Mouse (Mus musculus) forebrain, embryonic 14.5 days (tissue): ENCODE data around the gene Rab30. TPM values are rescaled to one million over a fixed set of nuclear protein-coding genes. Genes with fewer than 3 reads are reported as not detected.

ENCODE experiments used
- ATAC-seq: fragments of 200-750 bp; cut with Nextera tagmentation; 2 replicates; pipeline ENCODE4 v1.8.0; 2017; ENCODE audit warnings: mild to moderate bottlenecking, moderate library complexity
- DNase-seq: peaks from one replicate; pipeline ENCODE4 v3.0.0-alpha.2; 2015; ENCODE audit warnings: low spot score
- H3K27ac ChIP-seq: fragments of 300-500 bp; sonication (generic); 2 replicates; pipeline ENCODE4 v1.5.1; 2014; ENCODE audit warnings: low read depth, mild to moderate bottlenecking, control low read depth, low read length, moderate library complexity
- H3K27me3 ChIP-seq: fragments of 300-500 bp; sonication (generic); replicated peaks from 2 replicates; pipeline ENCODE4 v1.6.1; 2014; ENCODE audit warnings: low read length, control low read depth, mixed read lengths; ENCODE audit not compliant: control insufficient read depth, insufficient read depth
- H3K36me3 ChIP-seq: fragments of 300-500 bp; sonication (generic); 2 replicates; pipeline ENCODE4 v1.6.1; 2014; ENCODE audit warnings: low read length, control low read depth; ENCODE audit not compliant: control insufficient read depth, insufficient read depth
- H3K4me1 ChIP-seq: fragments of 300-500 bp; sonication (generic); 2 replicates; pipeline ENCODE4 v1.6.1; 2014; ENCODE audit warnings: antibody characterized with exemption, low read length, control low read depth; ENCODE audit not compliant: control insufficient read depth, insufficient read depth
- H3K4me2 ChIP-seq: fragments of 300-500 bp; sonication (generic); 2 replicates; pipeline ENCODE4 v1.6.1; 2014; ENCODE audit warnings: mild to moderate bottlenecking, control low read depth, low read length
- H3K4me3 ChIP-seq: fragments of 300-500 bp; sonication (generic); 2 replicates; pipeline ENCODE4 v1.5.1; 2014; ENCODE audit warnings: low read depth, low read length, control low read depth
- H3K9ac ChIP-seq: fragments of 300-500 bp; sonication (generic); 2 replicates; pipeline ENCODE4 v1.6.1; 2014; ENCODE audit warnings: mild to moderate bottlenecking, low read length, control low read depth, moderate library complexity
- H3K9me3 ChIP-seq: fragments of 300-500 bp; sonication (generic); replicated peaks from 2 replicates; pipeline ENCODE4 v1.6.1; 2016; ENCODE audit warnings: low read length, control low read depth, mixed read lengths; ENCODE audit not compliant: control insufficient read depth
- WGBS: fragments of 180-500 bp; shearing (Covaris S2); extraction: QIAGEN DNeasy Blood & Tissue Kit; methylation state at CpG from one replicate; pipeline ENCODE4 v1.1.7; 2014; 5-methylcytosine and 5-hydroxymethylcytosine counted together
- polyA plus RNA-seq: library from polyadenylated mRNA; unstranded; fragments of >200 nt; fragmentation: Nextera tagmentation; extraction: Ambion mirVana; gene quantifications from 2 replicates; pipeline ENCODE4 v1.2.1, GENCODE M21; 2014

Rab30 gene
- polyA plus RNA-seq = 25.9 and 27.5 TPM in 2 replicates

GRCm38 (mm10) chr7:92741152-92741860 is at the start of gene Rab30:
Gene Rab30 (plus strand): TSS chr7:92741603.
- Histone ChIP-seq H3K9ac (peak within 1 kb of the TSS; percentile 97), H3K4me3 (peak within 1 kb of the TSS; percentile 77), H3K36me3 (peaks cover 15% of the 10 kb centered on the region; the same call in 1 of the 2 replicates), H3K27me3 (no peaks in the 10 kb centered on the region), H3K4me1 (peaks cover 31% of the 10 kb centered on the region), H3K9me3 (no peaks in the 10 kb centered on the region), H3K27ac (peak within 1 kb of the TSS; percentile 92), H3K4me2 (peak within 1 kb of the TSS; percentile 70)
- ATAC-seq = peak; percentile 100
- WGBS = 0% methylated on average over 38 of the region's 38 CpGs
- DNase-seq = peak; percentile 100

- no peak for DNase-seq
- 67% methylated on average over 3 of the region's 3 CpGs for WGBS
- Histone ChIP-seq H3K27ac (no peak overlapping the region), H3K9me3 (no peaks in the 10 kb centered on the region), H3K4me3 (no peak overlapping the region), H3K36me3 (no peaks in the 10 kb centered on the region), H3K9ac (no peak overlapping the region), H3K4me2 (no peak overlapping the region), H3K27me3 (no peaks in the 10 kb centered on the region), H3K4me1 (no peaks in the 10 kb centered on the region)
- ATAC-seq = no peak
Measured at GRCm38 (mm10) chr7:92696395-92696794, 45.0 kb upstream of the Rab30 start.

- ATAC-seq = no peak
- Histone ChIP-seq H3K9ac (no peak overlapping the region), H3K4me2 (no peak overlapping the region), H3K9me3 (no peaks in the 10 kb centered on the region), H3K36me3 (no peaks in the 10 kb centered on the region), H3K4me1 (no peaks in the 10 kb centered on the region), H3K27me3 (no peaks in the 10 kb centered on the region), H3K4me3 (no peak overlapping the region), H3K27ac (no peak overlapping the region)
- DNase-seq = no peak
- WGBS = 82% methylated on average over 5 of the region's 5 CpGs
Measured at GRCm38 (mm10) chr7:92698770-92699169, 42.6 kb upstream of the Rab30 start.

- ATAC-seq = no peak
Measured at GRCm38 (mm10) chr7:92703661-92704060, 37.7 kb upstream of the Rab30 start.

GRCm38 (mm10) chr7:92705534-92705933 is 35.9 kb upstream of the Rab30 start:
- 67% methylated on average over 2 of the region's 2 CpGs for WGBS
- H3K4me3 ChIP-seq = no peak overlapping the region
- H3K36me3 ChIP-seq = no peaks in the 10 kb centered on the region
- H3K9ac ChIP-seq = no peak overlapping the region
- DNase-seq (no peak), ATAC-seq (no peak)
- no peaks in the 10 kb centered on the region for H3K4me1 ChIP-seq
- H3K4me2 ChIP-seq = no peak overlapping the region
- no peaks in the 10 kb centered on the region for H3K9me3 ChIP-seq
- H3K27me3 ChIP-seq = no peaks in the 10 kb centered on the region
- no peak overlapping the region for H3K27ac ChIP-seq

More at GRCm38 (mm10) chr7:92703661-92704060, 37.7 kb upstream of the Rab30 start:
- Histone ChIP-seq H3K9me3 (no peaks in the 10 kb centered on the region), H3K4me1 (no peaks in the 10 kb centered on the region), H3K27me3 (no peaks in the 10 kb centered on the region), H3K36me3 (no peaks in the 10 kb centered on the region), H3K27ac (no peak overlapping the region), H3K4me3 (no peak overlapping the region), H3K9ac (no peak overlapping the region), H3K4me2 (no peak overlapping the region)
- no peak for DNase-seq
- WGBS = 89% methylated on average over 1 of the region's 1 CpGs

GRCm38 (mm10) chr7:92706711-92707110 is 34.7 kb upstream of the Rab30 start:
- DNase-seq (no peak), ATAC-seq (no peak)
- Histone ChIP-seq H3K4me3 (no peak overlapping the region), H3K27me3 (no peaks in the 10 kb centered on the region), H3K4me2 (no peak overlapping the region), H3K4me1 (no peaks in the 10 kb centered on the region), H3K27ac (no peak overlapping the region), H3K9ac (no peak overlapping the region), H3K36me3 (no peaks in the 10 kb centered on the region), H3K9me3 (no peaks in the 10 kb centered on the region)
- 73% methylated on average over 12 of the region's 12 CpGs for WGBS

- H3K9ac ChIP-seq = no peak overlapping the region
- DNase-seq = no peak
- no peak for ATAC-seq
- no peaks in the 10 kb centered on the region for H3K9me3 ChIP-seq
- H3K27me3 ChIP-seq = no peaks in the 10 kb centered on the region
- no peak overlapping the region for H3K27ac ChIP-seq
- H3K36me3 ChIP-seq = no peaks in the 10 kb centered on the region
- H3K4me3 ChIP-seq = no peak overlapping the region
- H3K4me1 ChIP-seq = no peaks in the 10 kb centered on the region
- no peak overlapping the region for H3K4me2 ChIP-seq
- WGBS = 67% methylated on average over 2 of the region's 2 CpGs
Measured at GRCm38 (mm10) chr7:92709573-92709972, 31.8 kb upstream of the Rab30 start.

- Histone ChIP-seq H3K4me2 (no peak overlapping the region), H3K4me1 (no peaks in the 10 kb centered on the region), H3K36me3 (no peaks in the 10 kb centered on the region), H3K27me3 (no peaks in the 10 kb centered on the region), H3K4me3 (no peak overlapping the region), H3K27ac (no peak overlapping the region), H3K9ac (no peak overlapping the region), H3K9me3 (no peaks in the 10 kb centered on the region)
- no peak for ATAC-seq
- 88% methylated on average over 3 of the region's 3 CpGs for WGBS
- no peak for DNase-seq
Measured at GRCm38 (mm10) chr7:92711593-92711992, 29.8 kb upstream of the Rab30 start.

- H3K27ac ChIP-seq = no peak overlapping the region
- 93% methylated on average over 1 of the region's 1 CpGs for WGBS
- H3K4me1 ChIP-seq = no peaks in the 10 kb centered on the region
- H3K27me3 ChIP-seq = no peaks in the 10 kb centered on the region
- DNase-seq (no peak), ATAC-seq (no peak)
- H3K36me3 ChIP-seq = no peaks in the 10 kb centered on the region
- no peaks in the 10 kb centered on the region for H3K9me3 ChIP-seq
- H3K9ac ChIP-seq = no peak overlapping the region
- no peak overlapping the region for H3K4me3 ChIP-seq
- no peak overlapping the region for H3K4me2 ChIP-seq
Measured at GRCm38 (mm10) chr7:92715055-92715454, 26.3 kb upstream of the Rab30 start.
